Mouse (Mus musculus) midbrain, embryonic 15.5 days (tissue): ENCODE measurements at regions not wholly inside any gene's neighbourhood (a gene's known extent, or its start where the extent isn't known, plus 50 kb on each side); places are given as distances from the start of the nearest gene placed in this dataset.

Source experiments
- ATAC-seq: fragments of 200-750 bp; cut with Nextera tagmentation; replicated peaks from 2 replicates; pipeline ENCODE4 v1.8.0; 2017; ENCODE audit warnings: moderate TSS enrichment
- H3K27ac ChIP-seq: fragments of 300-500 bp; sonication (generic); 2 replicates; pipeline ENCODE4 v1.5.1; 2015; ENCODE audit warnings: mild to moderate bottlenecking, inconsistent platforms
- H3K27me3 ChIP-seq: fragments of 300-500 bp; sonication (generic); replicated peaks from 2 replicates; pipeline ENCODE4 v1.6.1; 2015; ENCODE audit warnings: inconsistent platforms
- H3K36me3 ChIP-seq: fragments of 300-500 bp; sonication (generic); replicated peaks from 2 replicates; pipeline ENCODE4 v1.6.1; 2015; ENCODE audit warnings: inconsistent platforms
- H3K4me1 ChIP-seq: fragments of 300-500 bp; sonication (generic); 2 replicates; pipeline ENCODE4 v1.6.1; 2015; ENCODE audit warnings: inconsistent platforms
- H3K4me2 ChIP-seq: fragments of 300-500 bp; sonication (generic); 2 replicates; pipeline ENCODE4 v1.6.1; 2015; ENCODE audit warnings: inconsistent platforms, mild to moderate bottlenecking, moderate library complexity
- H3K4me3 ChIP-seq: fragments of 300-500 bp; sonication (generic); 2 replicates; pipeline ENCODE4 v1.5.1; 2015; ENCODE audit warnings: mild to moderate bottlenecking, inconsistent platforms
- H3K9ac ChIP-seq: fragments of 300-500 bp; sonication (generic); 2 replicates; pipeline ENCODE4 v1.6.1; 2015; ENCODE audit warnings: mild to moderate bottlenecking, inconsistent platforms
- H3K9me3 ChIP-seq: fragments of 300-500 bp; sonication (generic); 2 replicates; pipeline ENCODE4 v1.6.1; 2016; ENCODE audit warnings: inconsistent platforms
- WGBS: fragments of 180-500 bp; shearing (Covaris S2); methylation state at CpG from one replicate; pipeline ENCODE4 v1.1.7; 2015; ENCODE audit warnings: mixed read lengths; 5-methylcytosine and 5-hydroxymethylcytosine counted together

DNA sequence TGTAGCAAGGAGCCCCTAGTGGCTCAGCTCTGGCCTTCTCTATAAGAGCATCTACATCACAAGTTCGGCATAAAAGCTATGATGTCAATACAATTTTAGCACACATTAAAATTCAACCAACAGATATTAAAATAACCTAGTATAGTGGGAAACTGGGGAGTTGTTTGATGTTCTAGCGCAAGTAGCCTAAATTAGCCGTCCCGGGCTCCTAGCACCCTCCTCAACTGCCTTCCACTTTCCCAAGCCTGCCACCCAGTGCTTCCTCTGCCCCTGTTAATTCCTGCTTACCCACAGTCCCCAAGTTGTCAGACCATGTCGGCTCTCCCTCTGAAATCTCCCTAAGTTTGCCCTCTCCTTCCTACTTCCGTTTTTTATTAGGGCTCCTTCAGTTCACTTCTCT is 154.2 kb upstream of the Trhde start:
- Histone ChIP-seq H3K27me3 (no peaks in the 10 kb centered on the region), H3K9me3 (no peaks in the 10 kb centered on the region), H3K4me2 (no peak overlapping the region), H3K9ac (no peak overlapping the region), H3K4me1 (no peaks in the 10 kb centered on the region), H3K36me3 (no peaks in the 10 kb centered on the region), H3K4me3 (no peak overlapping the region), H3K27ac (no peak overlapping the region)
- WGBS = 90% methylated on average over 6 of the region's 6 CpGs
- ATAC-seq = no peak

DNA sequence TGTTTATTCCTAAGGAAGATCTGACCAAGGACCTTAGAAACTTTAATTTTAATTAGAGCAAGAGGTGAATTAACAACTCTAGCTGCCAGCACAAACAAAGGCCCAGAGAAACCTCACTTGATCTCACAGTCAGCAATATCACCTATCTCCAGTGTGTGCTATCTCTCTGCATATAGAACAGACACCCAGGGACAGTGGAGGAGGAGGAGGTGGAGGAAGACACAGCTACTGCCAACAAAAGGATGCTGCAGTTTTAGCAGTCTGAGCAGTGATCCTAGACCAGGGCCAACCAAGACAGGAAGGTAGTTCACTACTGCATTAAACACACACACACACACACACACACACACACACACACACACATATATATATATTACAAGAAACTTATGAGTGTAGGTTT is 153.5 kb upstream of the Trhde start:
- Histone ChIP-seq H3K4me1 (no peaks in the 10 kb centered on the region), H3K4me3 (no peak overlapping the region), H3K9me3 (no peaks in the 10 kb centered on the region), H3K27me3 (no peaks in the 10 kb centered on the region), H3K9ac (no peak overlapping the region), H3K36me3 (no peaks in the 10 kb centered on the region), H3K4me2 (no peak overlapping the region), H3K27ac (no peak overlapping the region)
- no peak for ATAC-seq

DNA sequence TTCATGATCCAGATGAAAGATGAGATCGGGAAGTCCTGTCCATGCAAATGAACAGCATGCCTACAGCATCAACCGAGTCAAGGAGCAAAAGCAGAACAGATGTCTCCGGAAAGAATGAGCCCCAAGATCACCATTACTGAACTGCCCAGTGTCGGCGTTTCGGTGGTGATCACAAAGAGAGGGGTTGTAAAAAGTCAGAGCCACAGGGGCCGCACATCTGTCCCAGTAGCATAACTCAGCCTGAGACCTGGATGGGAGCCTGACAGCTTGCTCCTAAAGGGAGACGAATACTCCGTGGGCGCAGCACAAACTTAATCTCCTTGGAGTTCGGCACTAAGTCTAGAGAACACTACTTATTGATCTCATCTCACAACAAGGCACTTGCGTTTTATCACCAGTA is 151.3 kb upstream of the Trhde start:
- Histone ChIP-seq H3K4me3 (no peak overlapping the region), H3K4me2 (no peak overlapping the region), H3K9me3 (no peaks in the 10 kb centered on the region), H3K27ac (no peak overlapping the region), H3K27me3 (no peaks in the 10 kb centered on the region), H3K4me1 (no peaks in the 10 kb centered on the region), H3K9ac (no peak overlapping the region), H3K36me3 (no peaks in the 10 kb centered on the region)
- WGBS = 76% methylated on average over 12 of the region's 12 CpGs
- no peak for ATAC-seq

DNA sequence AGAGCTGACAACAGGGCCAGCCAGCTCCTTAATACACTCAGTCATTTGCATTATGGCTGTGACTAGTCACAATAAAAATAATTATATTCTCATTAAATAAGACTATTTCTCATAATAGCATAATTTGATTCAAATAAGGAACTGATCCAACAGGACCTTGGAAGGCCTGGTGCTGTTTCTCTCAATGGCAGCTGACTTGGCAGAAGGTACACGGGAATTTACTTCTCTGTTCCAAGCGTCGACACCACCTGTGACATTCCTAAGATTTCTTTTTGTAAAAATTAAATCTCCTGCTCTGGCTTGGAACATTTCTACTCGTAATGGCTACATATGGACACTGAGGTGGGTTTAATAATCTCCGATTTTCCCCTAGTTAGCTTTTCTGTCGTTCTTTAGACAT is 147.1 kb upstream of the Trhde start:
- no peak for ATAC-seq
- no peaks in the 10 kb centered on the region for H3K27me3 ChIP-seq
- H3K27ac ChIP-seq = no peak overlapping the region
- 86% methylated on average over 6 of the region's 6 CpGs for WGBS
- no peak overlapping the region for H3K9ac ChIP-seq
- H3K9me3 ChIP-seq = no peaks in the 10 kb centered on the region
- H3K4me1 ChIP-seq = no peaks in the 10 kb centered on the region
- no peaks in the 10 kb centered on the region for H3K36me3 ChIP-seq
- no peak overlapping the region for H3K4me3 ChIP-seq
- no peak overlapping the region for H3K4me2 ChIP-seq

DNA sequence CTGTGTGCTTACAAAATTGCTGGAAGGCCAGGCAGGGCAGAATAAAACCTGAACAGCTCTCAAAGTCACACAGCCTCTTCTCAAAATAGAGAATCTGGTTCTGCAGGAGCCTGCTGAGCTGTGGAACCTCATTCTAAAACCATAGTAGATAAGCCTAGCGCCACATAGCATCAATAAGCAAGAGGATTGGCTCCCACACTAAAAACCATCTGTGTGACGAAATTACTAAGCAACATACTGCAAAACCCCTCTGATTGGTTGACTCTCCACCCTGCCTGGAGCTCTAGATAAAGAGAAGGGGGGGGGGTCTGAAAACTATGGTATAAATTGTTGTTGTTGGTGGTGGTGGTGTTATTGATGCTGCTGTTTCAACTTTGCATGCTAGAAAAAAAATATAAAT is 122.6 kb upstream of the Trhde start:
- Histone ChIP-seq H3K9me3 (no peaks in the 10 kb centered on the region), H3K36me3 (no peaks in the 10 kb centered on the region), H3K4me3 (no peak overlapping the region), H3K27me3 (no peaks in the 10 kb centered on the region), H3K9ac (no peak overlapping the region), H3K27ac (no peak overlapping the region), H3K4me1 (no peaks in the 10 kb centered on the region), H3K4me2 (no peak overlapping the region)
- WGBS = 82% methylated on average over 2 of the region's 2 CpGs
- no peak for ATAC-seq

DNA sequence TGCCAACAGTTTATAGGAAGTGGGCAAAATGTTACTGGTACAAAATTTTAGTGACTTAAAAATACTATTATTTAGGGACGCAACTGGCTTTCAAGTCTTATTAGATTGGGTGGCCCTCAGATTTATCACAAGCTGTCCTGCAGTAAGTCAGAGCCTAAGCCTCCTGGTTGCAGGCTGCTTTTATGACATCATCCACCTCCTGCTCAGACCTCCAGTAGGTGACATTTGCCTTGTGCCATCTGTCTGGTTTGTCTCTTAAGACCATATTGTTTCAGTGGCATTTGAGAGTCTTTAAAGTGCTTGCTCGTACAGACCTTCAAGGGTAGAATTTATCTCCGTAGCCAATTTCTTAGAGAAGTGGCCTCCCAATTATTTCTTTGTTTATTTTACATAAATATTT is 111.9 kb upstream of the Trhde start:
- Histone ChIP-seq H3K27ac (no peak overlapping the region), H3K4me3 (no peak overlapping the region), H3K36me3 (no peaks in the 10 kb centered on the region), H3K9me3 (no peaks in the 10 kb centered on the region), H3K9ac (no peak overlapping the region), H3K4me2 (no peak overlapping the region), H3K4me1 (no peaks in the 10 kb centered on the region), H3K27me3 (no peaks in the 10 kb centered on the region)
- no peak for ATAC-seq
- 68% methylated on average over 3 of the region's 3 CpGs for WGBS

DNA sequence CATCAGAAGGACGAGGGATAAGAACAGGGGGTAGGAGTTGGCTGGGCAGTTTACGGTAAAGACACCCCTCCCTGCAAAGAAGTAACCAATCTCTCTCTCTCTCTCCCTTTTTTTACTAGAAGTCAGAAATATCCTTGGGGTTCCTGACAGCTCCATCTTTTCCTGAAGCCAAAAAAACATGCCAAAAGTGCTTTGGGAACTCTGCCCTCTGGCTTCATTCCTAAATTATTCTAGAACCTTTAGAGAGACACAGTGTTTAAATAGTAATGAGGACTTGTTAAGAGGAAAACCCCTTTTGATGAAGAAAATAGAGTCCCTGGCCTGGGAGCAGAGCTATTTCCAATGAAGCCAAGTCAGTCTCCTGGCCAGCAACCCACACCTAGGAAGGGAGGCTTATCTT is 89.8 kb upstream of the Trhde start:
- H3K27me3 ChIP-seq = no peaks in the 10 kb centered on the region
- H3K9me3 ChIP-seq = no peaks in the 10 kb centered on the region
- H3K4me3 ChIP-seq = no peak overlapping the region
- H3K4me1 ChIP-seq = no peaks in the 10 kb centered on the region
- H3K4me2 ChIP-seq = no peak overlapping the region
- H3K27ac ChIP-seq = no peak overlapping the region
- 90% methylated on average over 2 of the region's 2 CpGs for whole genome bisulfite sequencing
- no peak overlapping the region for H3K9ac ChIP-seq
- no peaks in the 10 kb centered on the region for H3K36me3 ChIP-seq
- no peak for ATAC-seq

DNA sequence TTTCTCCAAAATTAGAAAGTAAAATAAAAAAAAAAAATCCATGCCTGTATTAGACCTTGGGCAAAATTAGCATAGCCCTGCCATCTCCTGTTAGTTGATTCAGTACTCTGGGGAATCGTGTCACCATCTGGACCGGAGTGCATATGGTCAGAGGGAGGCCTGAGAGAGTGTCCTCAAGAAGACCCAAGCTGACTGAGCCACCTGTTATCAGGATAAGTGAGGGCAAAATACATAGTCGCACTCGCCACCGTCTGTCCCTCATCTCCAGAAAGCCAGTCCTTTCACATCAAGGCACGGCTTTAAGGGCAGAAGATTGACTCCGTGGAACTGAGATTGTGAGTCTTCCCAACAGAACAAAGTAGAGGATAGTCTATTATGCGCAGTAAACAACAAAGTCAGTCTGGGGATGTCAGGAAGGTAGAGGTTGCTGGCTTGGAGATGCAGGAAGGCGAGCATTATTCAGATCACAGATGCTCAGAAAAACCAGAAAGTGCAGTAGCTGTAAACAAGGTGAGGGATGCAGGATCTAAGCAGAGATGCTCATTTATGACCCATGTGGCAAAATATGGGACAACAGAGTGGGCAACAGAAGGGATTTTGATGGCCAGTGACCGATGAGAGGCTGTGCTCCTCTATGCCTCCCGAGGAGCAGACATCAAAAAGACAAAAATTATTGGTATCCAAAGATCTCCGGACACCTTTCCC is 88.8 kb upstream of the Trhde start:
- no peak overlapping the region for H3K27ac ChIP-seq
- no peak for ATAC-seq
- WGBS = 85% methylated on average over 12 of the region's 12 CpGs

DNA sequence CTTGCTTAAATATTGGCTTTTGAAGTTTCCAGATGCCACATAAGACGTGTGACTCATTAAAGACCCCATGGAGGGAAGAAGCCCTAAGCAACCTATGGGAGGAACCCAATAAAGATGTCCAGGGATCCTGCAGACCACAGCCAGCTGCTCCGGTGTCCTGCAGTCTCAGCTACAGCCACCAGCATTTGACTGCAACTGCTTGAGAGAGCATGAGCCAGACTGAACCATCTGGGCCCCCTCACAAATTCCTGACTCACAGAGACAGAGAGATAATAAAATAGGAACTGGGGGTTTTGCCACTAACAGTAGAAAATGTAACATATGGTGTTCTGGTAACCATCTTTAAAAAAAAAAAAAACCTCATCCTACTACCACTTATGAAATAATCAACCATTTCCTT is 69.1 kb upstream of the Trhde start:
- Histone ChIP-seq H3K4me2 (no peak overlapping the region), H3K4me3 (no peak overlapping the region), H3K27me3 (no peaks in the 10 kb centered on the region), H3K9me3 (no peaks in the 10 kb centered on the region), H3K36me3 (no peaks in the 10 kb centered on the region), H3K27ac (no peak overlapping the region), H3K9ac (no peak overlapping the region), H3K4me1 (no peaks in the 10 kb centered on the region)
- 74% methylated on average over 2 of the region's 2 CpGs for WGBS
- no peak for ATAC-seq

More for the DNA sequence above, 88.8 kb upstream of the Trhde start:
- Histone ChIP-seq H3K9me3 (no peaks in the 10 kb centered on the region), H3K4me2 (no peak overlapping the region), H3K36me3 (no peaks in the 10 kb centered on the region), H3K4me3 (no peak overlapping the region), H3K4me1 (no peaks in the 10 kb centered on the region), H3K27me3 (no peaks in the 10 kb centered on the region), H3K9ac (no peak overlapping the region)

DNA sequence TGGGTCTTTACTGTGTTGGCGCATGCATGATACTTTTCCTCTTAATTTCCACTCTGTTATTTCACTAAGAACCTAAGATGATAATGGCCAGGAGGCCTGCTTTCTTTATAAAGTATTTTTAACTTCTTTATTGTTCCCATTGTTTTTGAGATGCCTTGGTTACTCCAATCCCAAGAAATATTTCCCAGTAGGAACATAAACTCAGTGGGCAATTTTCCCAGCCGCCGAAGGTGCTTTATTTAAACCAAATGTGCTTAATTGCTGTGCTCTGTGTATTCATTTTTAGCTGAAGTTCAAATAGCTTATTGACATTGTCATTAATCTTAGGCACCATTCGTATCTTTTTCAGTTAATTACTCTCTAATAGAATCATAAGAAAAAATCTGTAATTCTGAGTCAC is 55.1 kb upstream of the Trhde start:
- 79% methylated on average over 4 of the region's 4 CpGs for WGBS
- no peak for ATAC-seq
- Histone ChIP-seq H3K4me2 (no peak overlapping the region), H3K36me3 (no peaks in the 10 kb centered on the region), H3K9me3 (no peaks in the 10 kb centered on the region), H3K9ac (no peak overlapping the region), H3K4me1 (no peaks in the 10 kb centered on the region), H3K4me3 (no peak overlapping the region), H3K27me3 (no peaks in the 10 kb centered on the region), H3K27ac (no peak overlapping the region)

DNA sequence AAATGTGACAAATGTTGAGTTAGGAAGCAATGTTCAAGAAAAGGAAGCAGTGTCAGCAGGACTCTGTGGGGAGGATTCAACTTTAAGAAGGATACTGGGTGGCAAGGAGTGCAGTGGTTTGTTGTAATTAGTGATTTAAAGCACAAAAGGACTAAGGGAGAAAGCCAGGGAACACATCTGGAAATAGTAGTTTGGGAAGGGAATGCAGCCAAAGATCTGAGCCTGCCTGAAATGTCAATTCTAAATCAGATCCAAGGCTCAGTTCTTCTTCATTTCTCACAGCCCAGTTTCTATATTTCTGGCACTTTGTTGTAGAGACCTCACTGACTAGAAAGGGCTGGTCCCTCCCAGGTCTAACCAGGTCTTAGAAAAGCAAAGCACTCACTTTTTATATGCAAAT is 50.6 kb upstream of the Trhde start:
- H3K4me1 ChIP-seq = no peaks in the 10 kb centered on the region

More for the DNA sequence above, 50.6 kb upstream of the Trhde start:
- Histone ChIP-seq H3K27ac (no peak overlapping the region), H3K4me3 (no peak overlapping the region), H3K9ac (no peak overlapping the region), H3K36me3 (no peaks in the 10 kb centered on the region), H3K9me3 (no peaks in the 10 kb centered on the region), H3K4me2 (no peak overlapping the region), H3K27me3 (no peaks in the 10 kb centered on the region)
- no peak for ATAC-seq
